Mouse (Mus musculus): ENCODE results near the gene Hic1. TPM values are rescaled to one million over a fixed set of nuclear protein-coding genes. Genes with fewer than 3 reads are reported as not detected.
"Not testable (repeated sequence)": the region's sequence is repeated elsewhere in the genome, so short reads cannot be mapped to it uniquely, and the experiment has no call there.

The Hic1 gene
- polyA plus RNA-seq, 1 experiment from 2014 or later = 11.0 TPM

GRCm38 (mm10) chr11:75174574-75174973 is 5.3 kb upstream of the Hic1 start:
- ATAC-seq (replicated peaks; ENCODE audit: insufficient number of reproducible peaks, insufficient read depth, low FRiP score, low read depth) = not testable (repeated sequence)

GRCm38 (mm10) chr11:75173799-75174165 is 4.5 kb upstream of the Hic1 start:
- H3K4me2 ChIP-seq = peak overlapping the region; percentile 96
- peaks cover 61% of the 10 kb centered on the region for H3K4me1 ChIP-seq (replicated peaks)
- 1% methylated on average over 15 of the region's 15 CpGs for WGBS
- H3K36me3 ChIP-seq = peaks cover 9% of the 10 kb centered on the region; the same call in 1 of the 2 replicates
- no peak for ATAC-seq (replicated peaks; ENCODE audit: insufficient number of reproducible peaks, insufficient read depth, low FRiP score, low read depth)
- peak overlapping the region; percentile 71 for H3K4me3 ChIP-seq
- peaks cover 46% of the 10 kb centered on the region for H3K27me3 ChIP-seq
- no peak overlapping the region for H3K27ac ChIP-seq
- H3K9ac ChIP-seq = no peak overlapping the region
- no peaks in the 10 kb centered on the region for H3K9me3 ChIP-seq (replicated peaks)

More at GRCm38 (mm10) chr11:75174574-75174973, 5.3 kb upstream of the Hic1 start:
- not testable (repeated sequence) for H3K36me3 ChIP-seq; H3K27ac ChIP-seq; H3K9me3 ChIP-seq (replicated peaks); H3K4me3 ChIP-seq; H3K9ac ChIP-seq; H3K4me2 ChIP-seq
- 76% methylated on average over 6 of the region's 6 CpGs for WGBS
- peaks cover 39% of the 10 kb centered on the region for H3K27me3 ChIP-seq
- H3K4me1 ChIP-seq (replicated peaks) = peaks cover 62% of the 10 kb centered on the region

GRCm38 (mm10) chr11:75173095-75173798 is 3.9 kb upstream of the Hic1 start:
- Histone ChIP-seq H3K9ac (peak overlapping the region; percentile 22; the same call in 1 of the 2 replicates), H3K27ac (no peak overlapping the region), H3K4me3 (peak overlapping the region; percentile 71), H3K27me3 (peaks cover 51% of the 10 kb centered on the region), H3K9me3 (replicated peaks) (no peaks in the 10 kb centered on the region), H3K4me1 (replicated peaks) (peaks cover 63% of the 10 kb centered on the region), H3K4me2 (peak overlapping the region; percentile 96), H3K36me3 (peaks cover 9% of the 10 kb centered on the region; the same call in 1 of the 2 replicates)
- ATAC-seq (replicated peaks; ENCODE audit: insufficient number of reproducible peaks, insufficient read depth, low FRiP score, low read depth) = peak; percentile 58
- under 1% methylated on average over 71 of the region's 71 CpGs for WGBS

GRCm38 (mm10) chr11:75172151-75173094 is 3.1 kb upstream of the Hic1 start:
- H3K4me2 ChIP-seq = peak overlapping the region; percentile 96
- peak overlapping the region; percentile 71 for H3K4me3 ChIP-seq
- peaks cover 63% of the 10 kb centered on the region for H3K4me1 ChIP-seq (replicated peaks)
- H3K27ac ChIP-seq = no peak overlapping the region
- ATAC-seq (replicated peaks; ENCODE audit: insufficient number of reproducible peaks, insufficient read depth, low FRiP score, low read depth) = no peak
- under 1% methylated on average over 73 of the region's 75 CpGs for WGBS
- peaks cover 7% of the 10 kb centered on the region; the same call in 1 of the 2 replicates for H3K36me3 ChIP-seq
- no peak overlapping the region; the same call in 1 of the 2 replicates for H3K9ac ChIP-seq
- H3K9me3 ChIP-seq (replicated peaks) = no peaks in the 10 kb centered on the region
- peaks cover 59% of the 10 kb centered on the region for H3K27me3 ChIP-seq

DNA sequence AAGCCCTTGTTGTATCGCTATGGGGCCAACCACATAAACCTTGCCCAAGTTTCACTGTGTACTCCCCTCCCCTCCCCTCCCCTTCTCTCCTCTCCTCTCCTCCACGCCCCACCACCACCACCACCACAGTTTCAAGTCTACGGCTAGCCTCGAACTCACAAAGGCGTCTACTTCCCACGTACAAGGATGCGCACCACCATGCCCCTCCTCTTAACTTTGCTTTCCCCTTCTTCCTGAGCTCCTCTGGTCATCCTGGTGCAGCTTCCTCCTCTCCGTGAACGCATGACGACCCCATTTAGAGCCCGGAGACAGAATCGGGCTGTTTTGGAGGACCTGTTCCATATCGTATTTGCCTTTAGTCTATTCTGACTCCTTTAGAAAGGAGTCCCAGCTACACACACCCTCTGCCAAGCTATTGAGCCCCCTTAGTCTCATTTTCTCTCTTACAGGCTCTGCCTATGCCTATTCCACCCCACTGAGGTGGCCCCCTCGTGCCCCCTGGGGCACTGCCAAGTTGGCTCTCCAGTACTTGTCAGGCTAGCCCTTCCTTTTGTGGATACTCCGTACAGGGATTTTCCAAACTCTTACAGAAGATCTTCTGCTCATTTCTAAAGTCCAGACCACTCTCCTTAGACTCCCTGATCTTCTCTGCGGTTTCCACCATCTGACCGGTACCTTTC is 2.0 kb upstream of the Hic1 start:
- H3K27me3 ChIP-seq = peaks cover 68% of the 10 kb centered on the region
- H3K4me2 ChIP-seq = peak overlapping the region; percentile 96
- no peaks in the 10 kb centered on the region for H3K9me3 ChIP-seq (replicated peaks)
- peaks cover 74% of the 10 kb centered on the region for H3K4me1 ChIP-seq (replicated peaks)
- no peaks in the 10 kb centered on the region for H3K36me3 ChIP-seq
- no peak overlapping the region for H3K9ac ChIP-seq
- peak overlapping the region; percentile 71 for H3K4me3 ChIP-seq
- ATAC-seq (replicated peaks; ENCODE audit: insufficient number of reproducible peaks, insufficient read depth, low FRiP score, low read depth) = no peak
- no peak overlapping the region for H3K27ac ChIP-seq
- 10% methylated on average over 17 of the region's 17 CpGs for WGBS

DNA sequence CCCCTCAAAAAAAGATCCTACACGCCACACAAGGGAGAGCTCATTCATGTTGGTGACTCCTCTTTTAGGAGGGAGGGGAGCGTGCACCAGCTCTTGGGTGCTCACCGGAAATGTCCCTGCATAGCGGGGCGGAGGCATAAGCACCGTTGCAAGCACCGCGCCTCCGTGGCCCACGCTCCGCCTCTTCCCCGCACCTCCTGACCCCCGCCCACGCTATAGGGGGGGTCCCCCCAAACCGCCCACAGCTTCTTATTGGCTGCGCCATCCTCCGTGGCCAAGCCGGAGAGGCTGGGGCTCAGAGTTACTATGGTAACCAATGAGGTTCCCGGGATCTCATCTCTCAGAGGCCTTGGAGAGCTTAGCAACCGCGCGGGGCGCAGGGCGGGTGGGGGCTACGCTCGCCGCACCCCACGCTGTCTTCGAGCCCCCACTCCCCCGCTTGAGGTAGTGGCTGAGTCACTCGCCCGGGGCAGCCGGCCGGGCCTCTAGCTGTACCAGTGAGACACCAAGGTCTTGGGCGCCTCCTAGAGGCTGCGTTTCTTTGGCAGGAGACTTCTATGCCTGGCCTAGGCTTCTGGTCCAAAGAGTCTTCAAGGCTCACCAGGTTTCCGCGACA is 925 bp upstream of the Hic1 start:
- H3K4me3 ChIP-seq = peak overlapping the region; percentile 79
- peak overlapping the region; percentile 99 for H3K4me2 ChIP-seq
- no peaks in the 10 kb centered on the region for H3K36me3 ChIP-seq
- under 1% methylated on average over 38 of the region's 38 CpGs for WGBS
- peaks cover 79% of the 10 kb centered on the region for H3K27me3 ChIP-seq
- no peak overlapping the region for H3K27ac ChIP-seq
- peak; percentile 7; the same call in 1 of the 2 replicates for ATAC-seq (replicated peaks; ENCODE audit: insufficient number of reproducible peaks, insufficient read depth, low FRiP score, low read depth)
- H3K9ac ChIP-seq = peak overlapping the region; percentile 18; the same call in 1 of the 2 replicates
- no peaks in the 10 kb centered on the region for H3K9me3 ChIP-seq (replicated peaks)
- peaks cover 85% of the 10 kb centered on the region for H3K4me1 ChIP-seq (replicated peaks)

GRCm38 (mm10) chr11:75168590-75169361 is 543 bp downstream of the Hic1 start:
- peaks cover 8% of the 10 kb centered on the region; the same call in 1 of the 2 replicates for H3K36me3 ChIP-seq
- under 1% methylated on average over 82 of the region's 83 CpGs for whole genome bisulfite sequencing
- peak overlapping the region; percentile 99 for H3K4me2 ChIP-seq
- ATAC-seq (replicated peaks; ENCODE audit: insufficient number of reproducible peaks, insufficient read depth, low FRiP score, low read depth) = peak; percentile 24; the same call in 1 of the 2 replicates
- peaks cover 93% of the 10 kb centered on the region for H3K4me1 ChIP-seq (replicated peaks)
- H3K27me3 ChIP-seq = peaks cover 89% of the 10 kb centered on the region
- H3K9ac ChIP-seq = peak overlapping the region; percentile 76
- peak overlapping the region; percentile 79 for H3K4me3 ChIP-seq
- H3K9me3 ChIP-seq (replicated peaks) = no peaks in the 10 kb centered on the region
- H3K27ac ChIP-seq = peak overlapping the region; percentile 89

DNA sequence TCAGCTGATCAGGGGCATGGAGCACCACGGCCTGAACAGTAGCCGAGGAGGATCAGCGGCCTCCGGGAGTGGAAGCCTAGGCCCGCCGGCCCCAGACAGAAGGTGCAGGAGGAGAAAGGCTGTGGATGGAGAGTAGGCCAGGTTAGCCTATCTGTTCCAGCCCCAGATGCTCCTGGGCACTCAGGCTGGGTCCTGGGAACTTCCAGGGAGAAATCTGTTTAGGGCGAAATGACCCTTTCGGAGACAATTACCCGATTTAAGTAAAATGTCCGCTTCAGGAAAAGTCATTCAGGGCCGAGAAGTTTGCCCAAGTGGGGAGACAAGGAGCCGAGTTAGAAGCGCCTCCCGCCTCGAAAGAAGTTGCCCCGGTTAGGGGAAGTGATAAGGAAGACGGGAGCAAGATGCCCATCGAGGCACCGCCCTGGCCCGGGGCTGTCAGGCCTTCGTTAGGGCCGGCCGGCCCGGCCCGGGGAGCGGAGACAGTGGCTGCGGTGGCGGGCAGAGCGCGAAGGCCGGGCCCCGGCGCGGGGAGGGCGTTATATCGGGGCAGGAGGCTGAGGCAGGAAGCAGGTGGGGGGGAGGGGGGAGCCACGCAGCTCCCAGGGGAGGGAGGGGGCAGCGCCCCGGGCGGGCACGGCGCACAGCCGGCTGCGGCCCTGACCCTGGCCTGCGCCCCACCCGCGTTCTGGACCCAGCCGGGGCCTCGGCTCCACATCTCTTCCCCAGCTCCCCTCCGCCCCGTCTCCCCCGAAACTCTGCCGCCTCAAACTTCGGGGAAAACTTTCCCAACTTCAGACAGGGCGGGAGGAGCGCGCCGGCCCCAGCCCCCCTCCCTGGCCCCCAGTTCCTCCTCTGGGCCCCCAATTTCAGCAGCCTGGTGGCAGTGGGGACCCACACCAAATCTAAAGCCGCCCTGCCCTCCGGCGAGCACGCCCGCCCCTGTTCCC is 1.4 kb downstream of the Hic1 start:
- peaks cover 81% of the 10 kb centered on the region for H3K27me3 ChIP-seq
- WGBS = 8% methylated on average over 49 of the region's 63 CpGs

GRCm38 (mm10) chr11:75166861-75167642 is 2.3 kb downstream of the Hic1 start:
- H3K4me2 ChIP-seq = peak overlapping the region; percentile 99
- H3K36me3 ChIP-seq = peaks cover 18% of the 10 kb centered on the region; the same call in 1 of the 2 replicates
- H3K27ac ChIP-seq = peak overlapping the region; percentile 89
- no peaks in the 10 kb centered on the region for H3K9me3 ChIP-seq (replicated peaks)
- WGBS = 4% methylated on average over 59 of the region's 68 CpGs
- H3K9ac ChIP-seq = peak overlapping the region; percentile 76
- H3K4me3 ChIP-seq = peak overlapping the region; percentile 79
- H3K27me3 ChIP-seq = peaks cover 73% of the 10 kb centered on the region
- H3K4me1 ChIP-seq (replicated peaks) = peaks cover 78% of the 10 kb centered on the region
- no peak for ATAC-seq (replicated peaks; ENCODE audit: insufficient number of reproducible peaks, insufficient read depth, low FRiP score, low read depth)

More for the DNA sequence above, 1.4 kb downstream of the Hic1 start:
- Histone ChIP-seq H3K36me3 (peaks cover 15% of the 10 kb centered on the region; the same call in 1 of the 2 replicates), H3K9me3 (replicated peaks) (no peaks in the 10 kb centered on the region), H3K9ac (peak overlapping the region; percentile 76), H3K4me2 (peak overlapping the region; percentile 99), H3K4me1 (replicated peaks) (peaks cover 87% of the 10 kb centered on the region), H3K4me3 (peak overlapping the region; percentile 79), H3K27ac (peak overlapping the region; percentile 89)
- ATAC-seq (replicated peaks; ENCODE audit: insufficient number of reproducible peaks, insufficient read depth, low FRiP score, low read depth) = no peak

Data from heart, embryonic 15.5 days (tissue).